Mouse (Mus musculus): Measurements from ENCODE around the gene Mcam. TPM values are rescaled to one million over a fixed set of nuclear protein-coding genes. Genes with fewer than 3 reads are reported as not detected.

Mcam gene
- polyA plus RNA-seq, 1 experiment from 2014 or later, result 22.3 TPM

GRCm38 (mm10) chr9:44144023-44144717 lies 9.9 kb downstream of the Mcam start:
- Histone ChIP-seq H3K9me3 (no peaks in the 10 kb centered on the region), H3K27ac (no peak overlapping the region), H3K4me2 (replicated peaks) (no peak overlapping the region), H3K4me3 (no peak overlapping the region), H3K36me3 (peaks cover 46% of the 10 kb centered on the region), H3K4me1 (no peaks in the 10 kb centered on the region), H3K9ac (no peak overlapping the region), H3K27me3 (no peaks in the 10 kb centered on the region)
- ATAC-seq (ENCODE audit: insufficient number of reproducible peaks, insufficient read depth, low FRiP score, low TSS enrichment), result no peak
- WGBS, result 36% methylated on average over 6 of the region's 8 CpGs

- no peaks in the 10 kb centered on the region for H3K27me3 ChIP-seq
- H3K9me3 ChIP-seq, result no peaks in the 10 kb centered on the region
- H3K4me3 ChIP-seq, result no peak overlapping the region
- H3K4me1 ChIP-seq, result no peaks in the 10 kb centered on the region
- no peak overlapping the region for H3K9ac ChIP-seq
- H3K4me2 ChIP-seq (replicated peaks), result no peak overlapping the region
- no peak overlapping the region for H3K27ac ChIP-seq
- peaks cover 52% of the 10 kb centered on the region for H3K36me3 ChIP-seq
- ATAC-seq (ENCODE audit: insufficient number of reproducible peaks, insufficient read depth, low FRiP score, low TSS enrichment), result no peak
These were observed 10.4 kb downstream of the Mcam start for GRCm38 (mm10) chr9:44144718-44145060.

- WGBS, result 59% methylated on average over 3 of the region's 3 CpGs
- no peaks in the 10 kb centered on the region for H3K27me3 ChIP-seq
- ATAC-seq (ENCODE audit: insufficient number of reproducible peaks, insufficient read depth, low FRiP score, low TSS enrichment), result no peak
These were observed 13.0 kb downstream of the Mcam start for GRCm38 (mm10) chr9:44147290-44147689.

GRCm38 (mm10) chr9:44159886-44160285 lies 25.6 kb downstream of the Mcam start:
- Histone ChIP-seq H3K4me1 (no peaks in the 10 kb centered on the region), H3K27me3 (no peaks in the 10 kb centered on the region), H3K4me2 (replicated peaks) (no peak overlapping the region), H3K36me3 (peaks cover 70% of the 10 kb centered on the region), H3K9ac (no peak overlapping the region), H3K9me3 (no peaks in the 10 kb centered on the region), H3K27ac (no peak overlapping the region), H3K4me3 (no peak overlapping the region)
- no peak for ATAC-seq (ENCODE audit: insufficient number of reproducible peaks, insufficient read depth, low FRiP score, low TSS enrichment)
- WGBS, result 82% methylated on average over 3 of the region's 3 CpGs

More at GRCm38 (mm10) chr9:44147290-44147689, 13.0 kb downstream of the Mcam start:
- Histone ChIP-seq H3K9me3 (no peaks in the 10 kb centered on the region), H3K27ac (no peak overlapping the region), H3K4me3 (no peak overlapping the region), H3K4me2 (replicated peaks) (no peak overlapping the region), H3K9ac (no peak overlapping the region), H3K36me3 (peaks cover 49% of the 10 kb centered on the region), H3K4me1 (no peaks in the 10 kb centered on the region)

- Histone ChIP-seq H3K27ac (no peak overlapping the region), H3K4me1 (no peaks in the 10 kb centered on the region), H3K4me2 (replicated peaks) (no peak overlapping the region), H3K9me3 (no peaks in the 10 kb centered on the region), H3K4me3 (no peak overlapping the region), H3K36me3 (peaks cover 53% of the 10 kb centered on the region), H3K9ac (no peak overlapping the region), H3K27me3 (no peaks in the 10 kb centered on the region)
- WGBS, result 94% methylated on average over 5 of the region's 5 CpGs
- ATAC-seq (ENCODE audit: insufficient number of reproducible peaks, insufficient read depth, low FRiP score, low TSS enrichment), result no peak
These were observed 34.7 kb downstream of the Mcam start for GRCm38 (mm10) chr9:44168931-44169330.

- H3K9me3 ChIP-seq, result no peaks in the 10 kb centered on the region
- peaks cover 39% of the 10 kb centered on the region for H3K36me3 ChIP-seq
- no peak overlapping the region for H3K27ac ChIP-seq
These were observed 36.5 kb downstream of the Mcam start for GRCm38 (mm10) chr9:44170691-44171151.

GRCm38 (mm10) chr9:44175556-44175955 lies 41.3 kb downstream of the Mcam start:
- Histone ChIP-seq H3K4me3 (no peak overlapping the region), H3K9ac (no peak overlapping the region), H3K36me3 (peaks cover 14% of the 10 kb centered on the region), H3K4me1 (0 out of 2 replicates have a peak, but pooled peaks cover 3% of the 10 kb centered on the region), H3K4me2 (replicated peaks) (no peak overlapping the region), H3K27me3 (no peaks in the 10 kb centered on the region), H3K27ac (no peak overlapping the region), H3K9me3 (no peaks in the 10 kb centered on the region)
- ATAC-seq (ENCODE audit: insufficient number of reproducible peaks, insufficient read depth, low FRiP score, low TSS enrichment), result no peak
- WGBS, result 80% methylated on average over 6 of the region's 6 CpGs

More at GRCm38 (mm10) chr9:44170691-44171151, 36.5 kb downstream of the Mcam start:
- no peak overlapping the region for H3K4me3 ChIP-seq
- 88% methylated on average over 3 of the region's 3 CpGs for WGBS
- no peak for ATAC-seq (ENCODE audit: insufficient number of reproducible peaks, insufficient read depth, low FRiP score, low TSS enrichment)
- 0 out of 2 replicates have a peak, but pooled peaks cover 3% of the 10 kb centered on the region for H3K4me1 ChIP-seq
- H3K9ac ChIP-seq, result no peak overlapping the region
- H3K27me3 ChIP-seq, result no peaks in the 10 kb centered on the region
- H3K4me2 ChIP-seq (replicated peaks), result no peak overlapping the region

GRCm38 (mm10) chr9:44175957-44176356 lies 41.7 kb downstream of the Mcam start:
- Histone ChIP-seq H3K36me3 (peaks cover 11% of the 10 kb centered on the region), H3K9ac (no peak overlapping the region), H3K4me3 (no peak overlapping the region), H3K4me1 (0 out of 2 replicates have a peak, but pooled peaks cover 3% of the 10 kb centered on the region), H3K27ac (no peak overlapping the region), H3K27me3 (no peaks in the 10 kb centered on the region), H3K4me2 (replicated peaks) (no peak overlapping the region), H3K9me3 (no peaks in the 10 kb centered on the region)
- 87% methylated on average over 1 of the region's 1 CpGs for WGBS
- no peak for ATAC-seq (ENCODE audit: insufficient number of reproducible peaks, insufficient read depth, low FRiP score, low TSS enrichment)

- H3K4me1 ChIP-seq, result 0 out of 2 replicates have a peak, but pooled peaks cover 3% of the 10 kb centered on the region
- no peak overlapping the region for H3K27ac ChIP-seq
- H3K36me3 ChIP-seq, result no peaks in the 10 kb centered on the region; the same call in 1 of the 2 replicates
- no peaks in the 10 kb centered on the region for H3K9me3 ChIP-seq
- no peak overlapping the region for H3K4me2 ChIP-seq (replicated peaks)
- no peak for ATAC-seq (ENCODE audit: insufficient number of reproducible peaks, insufficient read depth, low FRiP score, low TSS enrichment)
- no peaks in the 10 kb centered on the region for H3K27me3 ChIP-seq
- H3K4me3 ChIP-seq, result no peak overlapping the region
- H3K9ac ChIP-seq, result no peak overlapping the region
- WGBS, result 88% methylated on average over 2 of the region's 2 CpGs
These were observed 43.1 kb downstream of the Mcam start for GRCm38 (mm10) chr9:44177405-44177804.

GRCm38 (mm10) chr9:44178389-44178788 lies 44.1 kb downstream of the Mcam start:
- H3K9ac ChIP-seq, result no peak overlapping the region
- H3K9me3 ChIP-seq, result no peaks in the 10 kb centered on the region
- WGBS, result 87% methylated on average over 14 of the region's 14 CpGs
- ATAC-seq (ENCODE audit: insufficient number of reproducible peaks, insufficient read depth, low FRiP score, low TSS enrichment), result no peak
- H3K27me3 ChIP-seq, result no peaks in the 10 kb centered on the region
- no peak overlapping the region for H3K27ac ChIP-seq
- no peaks in the 10 kb centered on the region for H3K36me3 ChIP-seq
- no peak overlapping the region for H3K4me3 ChIP-seq
- H3K4me2 ChIP-seq (replicated peaks), result no peak overlapping the region
- H3K4me1 ChIP-seq, result 0 out of 2 replicates have a peak, but pooled peaks cover 3% of the 10 kb centered on the region

GRCm38 (mm10) chr9:44178811-44179210 lies 44.5 kb downstream of the Mcam start:
- 98% methylated on average over 12 of the region's 12 CpGs for WGBS
- no peak overlapping the region for H3K4me2 ChIP-seq (replicated peaks)
- no peak for ATAC-seq (ENCODE audit: insufficient number of reproducible peaks, insufficient read depth, low FRiP score, low TSS enrichment)
- no peaks in the 10 kb centered on the region for H3K36me3 ChIP-seq
- H3K27me3 ChIP-seq, result no peaks in the 10 kb centered on the region
- no peaks in the 10 kb centered on the region for H3K9me3 ChIP-seq
- H3K4me1 ChIP-seq, result 0 out of 2 replicates have a peak, but pooled peaks cover 3% of the 10 kb centered on the region
- no peak overlapping the region for H3K4me3 ChIP-seq
- H3K9ac ChIP-seq, result no peak overlapping the region
- H3K27ac ChIP-seq, result no peak overlapping the region

- Histone ChIP-seq H3K4me3 (no peak overlapping the region), H3K9me3 (no peaks in the 10 kb centered on the region), H3K4me2 (replicated peaks) (no peak overlapping the region), H3K4me1 (no peaks in the 10 kb centered on the region), H3K27me3 (no peaks in the 10 kb centered on the region), H3K9ac (no peak overlapping the region), H3K36me3 (no peaks in the 10 kb centered on the region), H3K27ac (no peak overlapping the region)
- 86% methylated on average over 5 of the region's 5 CpGs for WGBS
- no peak for ATAC-seq (ENCODE audit: insufficient number of reproducible peaks, insufficient read depth, low FRiP score, low TSS enrichment)
These were observed 47.3 kb downstream of the Mcam start for GRCm38 (mm10) chr9:44181537-44181936.

Data from embryonic facial prominence, embryonic 12.5 days (tissue).